Mouse (Mus musculus): ENCODE data around the gene Pecam1. TPM values are rescaled to one million over a fixed set of nuclear protein-coding genes. Genes with fewer than 3 reads are reported as not detected.
A peak's percentile ranks its signal among the peaks of the same experiment; 100 is the strongest.
"Not testable (repeated sequence)": the region's sequence is repeated elsewhere in the genome, so short reads cannot be mapped to it uniquely, and the experiment has no call there.

The Pecam1 gene
- total and polyA plus RNA-seq, 2 experiments from 2014 or later, result 9.8 to 17.5 TPM

DNA sequence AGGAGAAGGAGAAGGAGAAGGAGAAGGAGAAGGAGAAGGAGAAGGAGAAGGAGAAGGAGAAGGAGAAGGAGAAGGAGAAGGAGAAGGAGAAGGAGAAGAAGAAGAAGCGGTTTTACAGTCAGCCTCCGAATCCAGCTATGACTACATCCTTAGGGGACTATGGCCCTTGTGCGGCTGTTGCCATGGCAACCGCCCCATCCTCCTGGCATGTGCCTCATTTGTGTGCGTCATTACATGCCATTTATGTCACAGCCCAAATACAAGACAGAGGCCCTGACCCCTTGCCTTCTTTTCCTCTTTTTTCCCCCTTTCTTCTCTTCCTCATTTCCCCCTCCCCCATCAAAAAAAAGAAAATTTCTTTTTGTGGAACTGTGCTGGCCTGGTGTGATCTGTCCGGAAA lies 9.2 kb downstream of the Pecam1 start:
- no peak overlapping the region for H3K9ac ChIP-seq (replicated peaks; ENCODE audit: low read length, poor library complexity, severe bottlenecking)
- no peaks in the 10 kb centered on the region for H3K27me3 ChIP-seq (ENCODE audit: insufficient read depth, low read length)
- peak; percentile 65 for DNase-seq (ENCODE audit: low spot score)
- TF ChIP-seq CTCF (IDR thresholded peaks at IDR 0.05), result no peak
- no peak overlapping the region for H3K27ac ChIP-seq (ENCODE audit: low read depth, low read length)
- H3K9me3 ChIP-seq (ENCODE audit: low read length), result no peaks in the 10 kb centered on the region
- peaks cover 12% of the 10 kb centered on the region for H3K4me1 ChIP-seq (ENCODE audit: insufficient read depth, low read length)
- H3K36me3 ChIP-seq (ENCODE audit: insufficient read depth, low read length), result no peaks in the 10 kb centered on the region
- ATAC-seq (ENCODE audit: low FRiP score), result no peak
- H3K4me3 ChIP-seq (ENCODE audit: low read depth, low read length), result no peak overlapping the region
- H3K4me2 ChIP-seq (ENCODE audit: low read depth, low read length, poor library complexity, severe bottlenecking), result no peak overlapping the region
- 20% methylated on average over 6 of the region's 6 CpGs for WGBS

DNA sequence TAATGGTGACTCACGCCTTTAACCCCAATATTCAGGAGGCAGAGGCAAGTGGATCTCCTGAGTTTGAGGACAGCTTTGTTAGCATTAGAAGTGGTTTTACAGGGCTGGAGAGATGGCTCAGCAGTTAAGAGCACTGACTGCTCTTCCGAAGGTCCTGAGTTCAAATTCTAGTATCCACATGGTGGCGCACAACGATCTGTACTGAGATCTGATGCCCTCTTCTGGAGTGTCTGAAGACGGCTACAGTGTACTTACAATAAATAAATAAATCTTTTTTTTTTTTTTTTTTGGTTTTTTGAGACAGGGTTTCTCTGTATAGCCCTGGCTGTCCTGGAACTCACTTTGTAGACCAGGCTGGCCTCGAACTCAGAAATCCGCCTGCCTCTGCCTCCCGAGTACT lies 9.7 kb downstream of the Pecam1 start:
- H3K4me2 ChIP-seq (ENCODE audit: low read depth, low read length, poor library complexity, severe bottlenecking); H3K36me3 ChIP-seq (ENCODE audit: insufficient read depth, low read length); H3K9me3 ChIP-seq (ENCODE audit: low read length); DNase-seq (ENCODE audit: low spot score); ATAC-seq (ENCODE audit: low FRiP score); H3K4me3 ChIP-seq (ENCODE audit: low read depth, low read length); H3K9ac ChIP-seq (replicated peaks; ENCODE audit: low read length, poor library complexity, severe bottlenecking); H3K27me3 ChIP-seq (ENCODE audit: insufficient read depth, low read length); H3K27ac ChIP-seq (ENCODE audit: low read depth, low read length): not testable (repeated sequence)
- H3K4me1 ChIP-seq (ENCODE audit: insufficient read depth, low read length), result peaks cover 13% of the 10 kb centered on the region
- 0 out of 2 replicates have a peak, but pooled peaks have one; percentile 24 for TF ChIP-seq CTCF (IDR thresholded peaks at IDR 0.05)
- 91% methylated on average over 5 of the region's 8 CpGs for WGBS

DNA sequence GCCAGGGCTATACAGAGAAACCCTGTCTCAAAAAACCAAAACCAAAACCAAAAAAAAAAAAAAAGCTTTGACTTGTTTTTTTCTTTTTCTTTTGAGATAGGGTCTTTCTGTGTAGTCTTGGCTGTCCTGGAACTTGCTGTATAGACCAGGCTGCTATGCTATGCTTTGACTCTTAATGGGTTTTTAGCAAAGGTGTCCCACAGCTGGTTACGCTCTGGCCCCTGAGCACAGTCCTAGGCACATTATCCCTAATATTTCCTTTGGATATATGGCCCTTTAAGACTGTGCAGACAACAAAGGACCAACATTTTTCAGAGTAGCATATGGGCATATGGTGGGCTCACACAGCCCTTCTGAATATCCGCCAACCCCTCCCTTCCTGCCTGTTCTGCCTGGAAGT lies 11.3 kb downstream of the Pecam1 start:
- no peak overlapping the region for H3K9ac ChIP-seq (replicated peaks; ENCODE audit: low read length, poor library complexity, severe bottlenecking)
- no peak overlapping the region for H3K27ac ChIP-seq (ENCODE audit: low read depth, low read length)
- H3K27me3 ChIP-seq (ENCODE audit: insufficient read depth, low read length), result no peaks in the 10 kb centered on the region
- peaks cover 13% of the 10 kb centered on the region for H3K4me1 ChIP-seq (ENCODE audit: insufficient read depth, low read length)
- DNase-seq (ENCODE audit: low spot score), result no peak
- H3K36me3 ChIP-seq (ENCODE audit: insufficient read depth, low read length), result no peaks in the 10 kb centered on the region
- H3K9me3 ChIP-seq (ENCODE audit: low read length), result no peaks in the 10 kb centered on the region
- no peak overlapping the region for H3K4me2 ChIP-seq (ENCODE audit: low read depth, low read length, poor library complexity, severe bottlenecking)
- H3K4me3 ChIP-seq (ENCODE audit: low read depth, low read length), result no peak overlapping the region
- WGBS, result 96% methylated on average over 2 of the region's 2 CpGs
- ATAC-seq (ENCODE audit: low FRiP score), result no peak
- no peak for TF ChIP-seq CTCF (IDR thresholded peaks at IDR 0.05)

DNA sequence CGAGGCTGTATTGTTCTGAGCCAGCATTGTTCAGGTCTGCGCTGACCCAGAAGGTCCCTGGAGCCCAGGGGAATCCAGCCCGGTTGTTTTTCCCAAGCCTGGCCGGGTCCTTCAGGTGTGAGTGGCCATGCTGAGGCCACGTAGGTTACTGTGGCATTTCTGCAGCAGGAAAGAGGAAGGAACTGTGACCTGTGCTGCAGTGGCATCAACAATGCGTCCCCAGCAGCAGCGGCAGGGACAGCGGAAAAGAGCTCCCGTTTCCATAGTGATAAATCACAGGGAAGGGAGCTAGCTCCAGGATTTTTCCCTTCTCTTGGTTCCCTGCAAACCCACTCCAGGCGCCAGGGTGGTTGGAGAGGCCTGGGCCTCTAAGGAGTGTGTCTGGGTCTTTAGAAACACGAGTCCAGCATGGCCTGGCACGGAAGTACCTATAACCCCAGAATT lies 13.2 kb downstream of the Pecam1 start:
- Histone ChIP-seq H3K4me2 (ENCODE audit: low read depth, low read length, poor library complexity, severe bottlenecking) (no peak overlapping the region), H3K9ac (replicated peaks; ENCODE audit: low read length, poor library complexity, severe bottlenecking) (peak overlapping the region; percentile 42; the same call in 1 of the 2 replicates), H3K9me3 (ENCODE audit: low read length) (no peaks in the 10 kb centered on the region), H3K27me3 (ENCODE audit: insufficient read depth, low read length) (no peaks in the 10 kb centered on the region), H3K4me3 (ENCODE audit: low read depth, low read length) (no peak overlapping the region), H3K27ac (ENCODE audit: low read depth, low read length) (peak overlapping the region; percentile 88), H3K4me1 (ENCODE audit: insufficient read depth, low read length) (peaks cover 13% of the 10 kb centered on the region), H3K36me3 (ENCODE audit: insufficient read depth, low read length) (no peaks in the 10 kb centered on the region)
- ATAC-seq (ENCODE audit: low FRiP score), result peak; percentile 47; the same call in 1 of the 2 replicates
- WGBS, result 3% methylated on average over 12 of the region's 12 CpGs
- TF ChIP-seq CTCF (IDR thresholded peaks at IDR 0.05), result no peak
- peak; percentile 65 for DNase-seq (ENCODE audit: low spot score)

DNA sequence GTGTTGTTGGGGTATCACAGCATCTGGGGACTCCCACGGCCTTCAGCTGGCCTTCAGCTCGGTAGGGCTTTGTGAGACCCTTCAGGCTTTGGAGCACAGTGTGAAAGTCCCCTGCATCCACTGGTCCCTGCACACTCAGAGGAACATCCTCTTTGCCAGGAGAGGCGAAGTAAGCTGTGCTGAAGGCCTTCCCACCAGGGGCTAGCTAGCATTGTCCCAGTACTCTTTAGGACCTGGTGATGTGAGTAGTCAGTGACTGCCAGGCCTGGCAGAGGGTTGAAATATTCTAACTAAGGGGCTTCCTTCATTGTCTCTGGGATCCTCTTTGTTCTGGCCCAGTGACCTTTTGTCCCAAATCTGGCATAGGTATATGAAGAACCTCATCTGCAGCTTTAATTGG lies 13.8 kb downstream of the Pecam1 start:
- peak; percentile 17 for DNase-seq (ENCODE audit: low spot score)
- H3K4me2 ChIP-seq (ENCODE audit: low read depth, low read length, poor library complexity, severe bottlenecking), result no peak overlapping the region
- no peaks in the 10 kb centered on the region for H3K36me3 ChIP-seq (ENCODE audit: insufficient read depth, low read length)
- TF ChIP-seq CTCF (IDR thresholded peaks at IDR 0.05), result no peak
- H3K4me1 ChIP-seq (ENCODE audit: insufficient read depth, low read length), result peaks cover 13% of the 10 kb centered on the region
- H3K4me3 ChIP-seq (ENCODE audit: low read depth, low read length), result no peak overlapping the region
- ATAC-seq (ENCODE audit: low FRiP score), result no peak
- H3K9me3 ChIP-seq (ENCODE audit: low read length), result no peaks in the 10 kb centered on the region
- peak overlapping the region; percentile 42; the same call in 1 of the 2 replicates for H3K9ac ChIP-seq (replicated peaks; ENCODE audit: low read length, poor library complexity, severe bottlenecking)
- H3K27me3 ChIP-seq (ENCODE audit: insufficient read depth, low read length), result no peaks in the 10 kb centered on the region
- H3K27ac ChIP-seq (ENCODE audit: low read depth, low read length), result peak overlapping the region; percentile 88
- 41% methylated on average over 3 of the region's 3 CpGs for WGBS

DNA sequence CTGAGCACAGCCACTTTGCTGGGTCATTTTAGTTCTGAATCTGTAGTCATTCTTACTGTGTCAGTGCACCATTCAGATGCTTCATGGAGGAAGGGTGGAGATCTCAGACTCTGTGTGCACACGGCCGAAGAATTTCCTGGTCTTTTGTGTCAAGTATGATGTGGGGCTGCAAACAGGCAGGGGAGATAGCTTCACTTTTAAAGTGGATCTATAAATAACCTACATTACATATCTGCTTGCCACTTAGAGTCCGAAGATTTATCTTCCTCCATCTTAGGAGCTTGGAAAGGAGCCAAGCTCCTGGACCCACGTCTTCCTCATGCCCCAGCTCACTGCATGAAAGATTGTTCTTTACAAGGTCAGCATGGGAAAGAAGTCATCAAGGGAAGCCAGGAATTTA lies 19.7 kb downstream of the Pecam1 start:
- Histone ChIP-seq H3K9ac (replicated peaks; ENCODE audit: low read length, poor library complexity, severe bottlenecking) (no peak overlapping the region), H3K4me3 (ENCODE audit: low read depth, low read length) (no peak overlapping the region), H3K4me1 (ENCODE audit: insufficient read depth, low read length) (no peaks in the 10 kb centered on the region), H3K9me3 (ENCODE audit: low read length) (no peaks in the 10 kb centered on the region), H3K4me2 (ENCODE audit: low read depth, low read length, poor library complexity, severe bottlenecking) (no peak overlapping the region), H3K27me3 (ENCODE audit: insufficient read depth, low read length) (no peaks in the 10 kb centered on the region), H3K27ac (ENCODE audit: low read depth, low read length) (no peak overlapping the region), H3K36me3 (ENCODE audit: insufficient read depth, low read length) (no peaks in the 10 kb centered on the region)
- no peak for TF ChIP-seq CTCF (IDR thresholded peaks at IDR 0.05)
- WGBS, result 73% methylated on average over 4 of the region's 4 CpGs
- no peak for ATAC-seq (ENCODE audit: low FRiP score)
- DNase-seq (ENCODE audit: low spot score), result no peak

Measured in midbrain, postnatal 0 days (tissue).